Mouse (Mus musculus): ENCODE results near the gene Rab21. TPM values are rescaled to one million over a fixed set of nuclear protein-coding genes. Genes with fewer than 3 reads are reported as not detected.
"Not testable (repeated sequence)": the region's sequence is repeated elsewhere in the genome, so short reads cannot be mapped to it uniquely, and the experiment has no call there.

Gene Rab21
- polyA plus RNA-seq, 2 experiments from 2014 or later = 17.9 to 25.3 TPM

DNA sequence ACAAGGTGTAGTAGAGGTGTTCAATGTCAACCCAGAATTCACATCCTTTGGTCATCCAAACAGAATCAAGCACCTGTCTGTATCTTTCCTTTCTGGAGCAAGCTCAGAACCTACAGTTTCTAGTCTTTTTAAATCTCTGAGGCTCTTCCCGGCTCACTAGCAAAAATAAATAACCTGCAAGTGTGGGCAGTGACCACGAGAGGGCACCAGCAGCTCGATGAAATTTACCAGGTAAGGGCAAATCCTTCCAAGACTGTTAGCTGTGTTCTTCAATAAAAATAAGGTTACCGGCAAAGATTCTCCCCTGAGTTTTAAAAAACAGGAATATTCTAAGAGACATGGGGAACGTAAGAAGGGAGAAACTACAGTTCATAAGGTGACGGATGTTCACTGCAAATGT lies 7.9 kb upstream of the Rab21 start:
- ATAC-seq = peak; percentile 93

GRCm38 (mm10) chr10:115321317-115322035 lies 6.1 kb upstream of the Rab21 start:
- no peak for ATAC-seq

GRCm38 (mm10) chr10:115318388-115318787 lies 3.0 kb upstream of the Rab21 start:
- not testable (repeated sequence) for ATAC-seq

GRCm38 (mm10) chr10:115316313-115316712 lies 919 bp upstream of the Rab21 start:
- no peak for ATAC-seq

DNA sequence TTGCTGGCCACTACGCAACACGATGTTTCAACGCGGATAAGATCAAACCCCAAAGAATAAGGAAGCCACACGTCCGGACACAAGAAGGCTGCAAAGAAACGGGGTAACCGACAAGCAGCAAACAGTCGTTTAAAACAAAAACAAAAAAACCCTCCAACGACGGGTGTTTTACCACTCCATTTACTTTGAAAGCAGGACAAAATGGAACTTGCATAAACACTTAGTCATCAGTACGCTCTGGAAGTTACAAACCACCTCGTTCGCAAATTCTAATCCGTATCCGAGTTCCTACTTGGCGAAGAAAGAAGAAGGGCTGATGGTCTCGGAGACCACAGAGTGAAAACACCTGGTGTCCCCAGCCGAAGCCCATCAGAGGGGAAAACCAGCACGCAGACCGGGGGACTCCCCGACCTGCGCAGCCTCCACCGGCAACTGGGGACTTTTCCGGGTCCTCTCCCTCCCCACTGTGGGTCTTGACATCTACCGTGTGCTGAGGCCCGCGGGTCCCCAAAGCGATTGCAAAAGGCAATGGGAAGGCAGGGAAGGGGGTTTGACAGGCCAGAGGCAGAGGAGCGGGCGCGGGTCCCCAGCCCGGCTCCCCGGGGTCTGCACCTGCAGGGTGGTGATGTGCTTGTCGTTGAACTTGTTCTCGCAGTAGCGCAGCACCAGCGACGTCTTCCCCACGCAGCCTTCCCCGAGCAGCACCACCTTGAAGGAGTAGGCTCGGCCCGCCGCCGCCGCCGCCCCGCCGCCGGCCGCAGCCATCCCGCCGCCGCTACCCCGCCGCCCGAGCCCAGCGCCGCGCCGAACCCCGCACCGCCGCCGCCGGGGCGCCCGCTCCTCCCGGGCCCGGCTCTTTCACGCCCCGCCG lies 577 bp downstream of the Rab21 start:
- peak; percentile 81 for ATAC-seq

DNA sequence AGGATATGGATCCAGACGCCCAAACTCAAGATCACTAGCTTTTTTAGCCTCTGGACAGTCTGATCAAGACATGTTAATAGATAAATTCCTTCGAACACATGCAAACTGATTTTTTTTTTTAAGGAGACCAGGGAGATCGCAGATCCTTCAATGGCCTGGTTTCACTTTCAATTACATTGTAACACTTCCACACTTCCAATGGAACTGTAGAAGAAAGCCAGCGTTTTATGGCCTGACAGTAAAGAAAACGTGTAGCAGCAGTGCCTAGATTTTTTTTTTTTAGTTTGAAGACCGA lies 1.2 kb downstream of the Rab21 start:
- peak; percentile 10 for ATAC-seq

DNA sequence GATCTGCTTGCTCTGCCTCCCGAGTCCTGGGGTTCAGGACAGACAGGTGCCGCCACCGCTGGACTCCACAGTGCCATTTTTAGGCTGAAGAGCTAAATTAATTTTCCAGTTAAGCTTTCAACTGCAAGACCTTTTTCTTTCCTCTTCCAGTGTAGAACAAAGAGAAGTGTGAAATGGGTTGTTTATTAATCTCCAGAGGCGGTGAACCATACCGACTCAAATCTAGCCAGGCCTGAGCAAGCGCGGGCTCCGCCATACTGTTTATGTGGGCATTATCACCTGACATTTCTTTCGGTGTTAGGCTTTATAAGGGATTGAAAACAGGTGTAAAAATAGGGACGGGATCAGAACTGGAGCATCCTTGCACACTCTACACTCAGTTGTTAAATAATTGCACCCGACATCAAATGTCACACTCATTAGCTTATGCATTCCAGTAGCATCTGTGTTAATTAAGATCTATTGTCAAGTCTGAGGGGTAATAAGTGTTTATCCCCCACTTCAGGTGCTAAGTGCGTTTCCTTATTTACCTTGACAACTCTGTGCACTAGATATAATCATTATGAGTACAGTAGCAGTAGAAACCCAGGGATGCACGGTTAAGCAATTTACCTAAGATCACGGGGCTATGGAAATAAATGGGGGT lies 1.6 kb downstream of the Rab21 start:
- peak; percentile 3 for ATAC-seq

DNA sequence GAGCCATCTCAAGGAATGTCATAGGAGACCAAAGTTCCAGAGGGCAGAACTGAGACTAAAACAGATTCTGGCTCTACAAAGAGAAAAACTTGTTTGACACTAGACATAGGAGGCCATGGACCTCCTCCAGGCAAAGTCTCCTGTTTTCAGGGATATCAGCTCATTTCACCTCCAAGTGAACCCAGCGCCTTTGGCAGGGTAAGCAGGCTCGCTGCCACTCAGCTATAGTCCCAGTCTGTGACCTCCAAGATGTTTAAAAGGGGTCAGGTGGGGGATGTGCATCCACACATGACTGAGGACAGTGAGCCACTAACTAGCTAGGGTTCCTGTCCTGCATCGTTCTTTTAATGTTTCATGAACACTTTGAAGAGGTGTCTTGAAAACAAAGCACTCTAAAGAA lies 2.7 kb downstream of the Rab21 start:
- no peak for ATAC-seq

- ATAC-seq = no peak
Measured at GRCm38 (mm10) chr10:115312194-115312593, 3.2 kb downstream of the Rab21 start.

GRCm38 (mm10) chr10:115311263-115311965 lies 4.0 kb downstream of the Rab21 start:
- ATAC-seq = no peak

GRCm38 (mm10) chr10:115309191-115309590 lies 6.2 kb downstream of the Rab21 start:
- no peak for ATAC-seq

DNA sequence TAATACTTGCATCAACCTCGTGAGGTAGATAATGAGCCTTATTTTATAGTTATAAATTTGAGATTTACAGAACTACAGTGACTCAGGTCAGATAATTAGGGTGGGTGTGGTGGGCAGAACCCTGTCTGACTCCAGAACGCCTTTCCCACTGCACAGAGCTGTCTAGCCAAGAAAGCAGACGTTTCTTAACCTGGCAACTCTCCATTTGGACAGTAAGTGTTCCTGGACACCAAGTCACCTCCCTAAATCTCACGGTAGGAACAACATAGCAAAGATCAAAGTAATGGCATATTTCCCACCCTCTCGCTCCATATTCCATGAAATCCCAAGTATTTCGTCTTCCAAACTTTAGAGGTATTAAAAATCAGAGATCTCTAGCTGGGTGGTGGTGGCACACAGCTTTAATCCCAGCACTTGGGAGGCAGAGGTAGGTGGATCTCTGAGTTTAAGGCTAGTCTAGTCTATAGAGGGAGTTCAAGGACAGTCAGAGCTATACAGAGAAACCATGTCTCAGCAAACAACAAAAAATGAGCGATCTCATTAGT lies 8.0 kb downstream of the Rab21 start:
- no peak for ATAC-seq

- ATAC-seq = no peak
Measured at GRCm38 (mm10) chr10:115298683-115299082, 16.7 kb downstream of the Rab21 start.

DNA sequence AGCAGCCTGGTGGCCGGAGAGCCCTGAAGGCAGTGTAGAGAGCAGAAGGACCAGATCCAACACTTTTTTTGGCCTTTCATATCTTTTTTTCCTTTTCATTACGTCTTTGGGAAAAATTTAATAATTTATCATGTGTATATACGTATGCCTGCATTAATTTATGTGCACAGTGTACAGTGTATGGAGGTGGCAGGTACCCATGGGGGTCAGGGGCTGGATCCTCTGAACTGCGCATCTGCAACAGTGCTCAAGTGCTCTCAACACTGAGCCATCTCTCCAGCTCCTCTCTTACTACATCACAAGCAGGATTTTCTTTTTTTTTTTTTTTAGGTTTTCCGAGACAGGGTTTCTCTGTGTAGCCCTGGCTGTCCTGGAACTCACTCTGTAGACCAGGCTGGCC lies 17.8 kb downstream of the Rab21 start:
- ATAC-seq = no peak

- ATAC-seq = no peak
Measured at GRCm38 (mm10) chr10:115296401-115296935, 18.9 kb downstream of the Rab21 start.

DNA sequence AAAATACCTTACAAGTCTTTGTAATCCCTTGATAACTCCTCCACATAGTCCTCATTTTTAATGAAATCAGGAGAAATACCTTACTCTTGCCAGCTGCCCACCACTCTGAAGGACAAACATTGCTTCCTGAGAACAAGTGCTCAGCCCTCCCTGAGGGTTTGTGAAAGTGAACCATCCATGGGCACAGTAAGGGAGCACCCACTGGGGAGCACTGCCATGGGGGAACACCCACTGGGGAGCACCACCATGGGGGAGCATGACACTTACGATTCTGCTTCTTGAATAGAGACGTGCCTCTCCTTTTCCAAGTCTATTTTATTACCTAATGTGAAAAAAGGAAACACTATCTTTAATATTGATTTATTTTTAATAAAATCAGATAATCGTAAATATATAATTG lies 20.2 kb downstream of the Rab21 start:
- no peak for ATAC-seq

GRCm38 (mm10) chr10:115294715-115295114 lies 20.7 kb downstream of the Rab21 start:
- no peak for ATAC-seq

DNA sequence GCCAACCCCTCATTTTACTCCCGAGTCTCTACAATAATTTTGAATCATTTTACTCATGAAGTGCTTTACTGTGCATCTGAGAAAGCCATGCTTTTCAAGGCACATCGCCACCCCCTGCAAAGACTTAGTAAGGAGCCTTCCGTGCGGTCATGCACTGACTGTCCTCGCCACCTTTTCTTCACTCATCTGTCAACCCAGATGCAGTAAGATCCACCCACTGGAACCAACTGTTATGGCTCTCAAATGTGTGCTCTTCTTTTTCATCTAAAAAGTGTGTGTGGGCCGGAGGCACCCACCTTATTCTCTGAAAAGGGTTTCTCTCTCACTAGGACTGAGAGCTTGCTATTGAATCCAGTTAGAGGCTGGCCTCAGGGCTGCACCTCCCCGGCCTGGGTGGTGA lies 21.4 kb downstream of the Rab21 start:
- no peak for ATAC-seq

GRCm38 (mm10) chr10:115290671-115291070 lies 24.7 kb downstream of the Rab21 start:
- no peak for ATAC-seq

GRCm38 (mm10) chr10:115288856-115289255 lies 26.5 kb downstream of the Rab21 start:
- no peak for ATAC-seq

GRCm38 (mm10) chr10:115284170-115284569 lies 31.2 kb downstream of the Rab21 start:
- ATAC-seq = no peak

GRCm38 (mm10) chr10:115281381-115281780 lies 34.0 kb downstream of the Rab21 start:
- ATAC-seq = no peak

All from CD4-positive, CD25-positive, alpha-beta regulatory T cell, adult 4 months (primary cell).